Comparison of ENCODE assay signal across 17 mouse cellular contexts in the genomic region with DNA sequence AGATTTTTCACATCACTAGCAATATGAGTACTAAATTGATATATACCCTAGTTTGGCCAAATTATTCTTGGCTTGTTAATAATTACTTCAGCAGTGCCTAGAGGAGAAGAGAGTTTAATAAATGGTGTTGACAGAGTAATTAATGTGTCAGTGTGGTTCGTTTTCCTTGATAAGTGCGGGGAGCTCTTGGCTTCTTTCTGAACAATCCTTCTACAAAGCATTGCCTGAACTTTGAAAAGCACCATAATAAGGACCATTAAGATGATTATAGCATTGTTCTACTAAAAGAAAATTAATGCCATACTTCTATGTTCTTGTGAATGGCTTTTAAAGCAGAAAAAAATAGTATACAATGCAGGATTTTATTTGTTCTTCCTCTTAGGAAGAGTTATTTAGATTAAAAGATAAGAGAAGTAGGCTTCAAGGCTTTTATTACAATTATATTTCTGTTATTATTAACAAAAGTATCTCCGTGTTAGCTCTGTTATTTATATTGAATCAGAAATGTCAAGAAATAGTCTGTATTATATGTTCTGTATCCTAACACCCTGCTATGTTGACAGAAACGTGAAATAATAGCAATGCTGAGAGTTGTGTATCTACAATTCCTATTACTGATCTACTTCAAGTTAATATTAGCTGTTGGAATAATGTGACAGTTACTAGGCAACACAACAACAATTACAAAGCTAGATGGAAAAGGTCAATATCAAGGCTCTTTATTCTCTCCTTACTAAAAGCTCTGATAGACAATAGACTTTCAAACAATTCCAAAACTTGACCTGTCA.
DNase-seq lines count a peak whose midpoint lies in the region; ATAC-seq and TF ChIP-seq lines count a peak whose summit lies in the region.
"Had no signal": no experiment of that assay in that cellular context is flagged by ENCODE, and none has a peak within 500 bp of the region (broad histone marks: within the 10 kb centered on the region; RNA-seq: fewer than 3 reads in every experiment).

No protein-coding gene starts in this region.

- H3K36me3 ChIP-seq in forebrain, embryonic 14.5 days (ENCODE audit: control insufficient read depth, insufficient read depth, low read length) = no peaks in the 10 kb centered on the region
- no peaks in the 10 kb centered on the region for H3K36me3 ChIP-seq in forebrain, embryonic 12.5 days (replicated peaks)
- H3K36me3 ChIP-seq in heart, adult 2 months (ENCODE audit: control insufficient read depth, insufficient read depth, low read length) = no peaks in the 10 kb centered on the region
- H3K36me3 ChIP-seq in forebrain, embryonic 16.5 days (ENCODE audit: control insufficient read depth, insufficient read depth) = no peaks in the 10 kb centered on the region
- H3K36me3 ChIP-seq in limb, embryonic 10.5 days = no peaks in the 10 kb centered on the region
- H3K36me3 ChIP-seq: embryonic facial prominence, embryonic 10.5 days; embryonic facial prominence, embryonic 12.5 days had no signal

- no peaks in the 10 kb centered on the region for H3K79me2 ChIP-seq in heart, adult 2 months (replicated peaks; ENCODE audit: control insufficient read depth, insufficient read depth, low read length)

- no peak overlapping the region for H3K4me2 ChIP-seq in forebrain, embryonic 14.5 days (ENCODE audit: low read length)
- no peak overlapping the region for H3K4me2 ChIP-seq in forebrain, embryonic 12.5 days
- no peak overlapping the region for H3K4me2 ChIP-seq in forebrain, embryonic 16.5 days (ENCODE audit: low read length)
- H3K4me2 ChIP-seq: embryonic facial prominence, embryonic 12.5 days had no signal

- peak; percentile 23 for DNase-seq in forebrain, embryonic 14.5 days (ENCODE audit: low spot score)
- peak; percentile 1 for DNase-seq in heart, adult 8-10 months (ENCODE audit: low spot score)
- DNase-seq in heart, adult 2 months = no peak
- no peak for DNase-seq in limb, embryonic 10.5 days (ENCODE audit: low spot score)
- DNase-seq in layer of hippocampus, adult 9-10 months (ENCODE audit: low spot score) = no peak
- DNase-seq: adrenal gland, adult 2 months; adrenal gland, postnatal 10 days; adrenal gland, postnatal 25 days; cerebellum, adult 11-12 months; cerebellum, adult 2 months; cerebellum, adult 9-10 months; cerebellum, postnatal 10 days; cerebellum, postnatal 25 days had no signal

- H3K4me1 ChIP-seq in forebrain, embryonic 14.5 days (ENCODE audit: control insufficient read depth, insufficient read depth, low read length) = no peaks in the 10 kb centered on the region
- H3K4me1 ChIP-seq in forebrain, embryonic 12.5 days = no peaks in the 10 kb centered on the region
- H3K4me1 ChIP-seq in heart, adult 2 months (ENCODE audit: control insufficient read depth, insufficient read depth, low read length) = no peaks in the 10 kb centered on the region
- H3K4me1 ChIP-seq in forebrain, embryonic 16.5 days (replicated peaks; ENCODE audit: control insufficient read depth, insufficient read depth, low read length) = no peaks in the 10 kb centered on the region
- no peaks in the 10 kb centered on the region for H3K4me1 ChIP-seq in limb, embryonic 10.5 days
- H3K4me1 ChIP-seq: embryonic facial prominence, embryonic 10.5 days; embryonic facial prominence, embryonic 12.5 days had no signal

- TF ChIP-seq CTCF in heart, adult 2 months (IDR thresholded peaks at IDR 0.05) = no peak

- ATAC-seq in forebrain, embryonic 14.5 days = peak; percentile 34; the same call in 1 of the 2 replicates
- no peak for ATAC-seq in forebrain, embryonic 12.5 days (ENCODE audit: low FRiP score)
- peak; percentile 68 for ATAC-seq in forebrain, embryonic 16.5 days

- TF ChIP-seq POLR2A in heart, adult 2 months (IDR thresholded peaks at IDR 0.05; ENCODE audit: insufficient read depth, low read depth, low read length) = no peak

- no peak overlapping the region for H3K4me3 ChIP-seq in forebrain, embryonic 14.5 days (ENCODE audit: low read depth, low read length)
- H3K4me3 ChIP-seq in forebrain, embryonic 12.5 days (replicated peaks) = no peak overlapping the region
- H3K4me3 ChIP-seq in heart, adult 2 months = no peak overlapping the region
- no peak overlapping the region for H3K4me3 ChIP-seq in forebrain, embryonic 16.5 days (replicated peaks; ENCODE audit: low read length)
- no peak overlapping the region for H3K4me3 ChIP-seq in limb, embryonic 10.5 days
- H3K4me3 ChIP-seq: embryonic facial prominence, embryonic 10.5 days; embryonic facial prominence, embryonic 12.5 days had no signal

- H3K9ac ChIP-seq in forebrain, embryonic 14.5 days (ENCODE audit: low read length) = no peak overlapping the region
- H3K9ac ChIP-seq in forebrain, embryonic 12.5 days = no peak overlapping the region
- no peak overlapping the region for H3K9ac ChIP-seq in heart, adult 2 months (ENCODE audit: low read depth, low read length)
- H3K9ac ChIP-seq in forebrain, embryonic 16.5 days (replicated peaks; ENCODE audit: low read depth, low read length) = no peak overlapping the region
- H3K9ac ChIP-seq: embryonic facial prominence, embryonic 12.5 days had no signal

- intact Hi-C loops in heart, adult 2 months (cut with DNase I) = no loop called here

- H3K9me3 ChIP-seq in forebrain, embryonic 14.5 days (replicated peaks; ENCODE audit: control insufficient read depth, low read length) = no peaks in the 10 kb centered on the region
- H3K9me3 ChIP-seq in forebrain, embryonic 12.5 days = no peaks in the 10 kb centered on the region
- no peaks in the 10 kb centered on the region for H3K9me3 ChIP-seq in forebrain, embryonic 16.5 days (ENCODE audit: control insufficient read depth, low read length)
- H3K9me3 ChIP-seq in limb, embryonic 10.5 days (replicated peaks) = no peaks in the 10 kb centered on the region
- H3K9me3 ChIP-seq: embryonic facial prominence, embryonic 10.5 days; embryonic facial prominence, embryonic 12.5 days had no signal

- H3K27ac ChIP-seq in forebrain, embryonic 14.5 days (ENCODE audit: low read depth, low read length) = no peak overlapping the region
- no peak overlapping the region for H3K27ac ChIP-seq in forebrain, embryonic 12.5 days
- no peak overlapping the region; the same call in 1 of the 2 replicates for H3K27ac ChIP-seq in heart, adult 2 months
- no peak overlapping the region for H3K27ac ChIP-seq in forebrain, embryonic 16.5 days (ENCODE audit: low read length)
- no peak overlapping the region for H3K27ac ChIP-seq in limb, embryonic 10.5 days
- H3K27ac ChIP-seq: embryonic facial prominence, embryonic 10.5 days; embryonic facial prominence, embryonic 12.5 days had no signal

- WGBS in forebrain, embryonic 14.5 days = 61% methylated on average over 4 of the region's 4 CpGs
- WGBS in forebrain, embryonic 12.5 days = 73% methylated on average over 4 of the region's 4 CpGs
- 54% methylated on average over 4 of the region's 4 CpGs for WGBS in heart, adult 2 months
- WGBS in forebrain, embryonic 16.5 days = 49% methylated on average over 4 of the region's 4 CpGs
- WGBS in limb, embryonic 10.5 days = 73% methylated on average over 4 of the region's 4 CpGs

- no peak for TF ChIP-seq EP300 in heart, adult 2 months (IDR thresholded peaks at IDR 0.05; ENCODE audit: insufficient read depth, low read depth, low read length)

- H3K27me3 ChIP-seq in forebrain, embryonic 14.5 days (replicated peaks; ENCODE audit: control insufficient read depth, insufficient read depth, low read length) = no peaks in the 10 kb centered on the region
- no peaks in the 10 kb centered on the region for H3K27me3 ChIP-seq in forebrain, embryonic 12.5 days
- H3K27me3 ChIP-seq in heart, adult 2 months (ENCODE audit: control insufficient read depth, insufficient read depth, low read length) = no peaks in the 10 kb centered on the region
- H3K27me3 ChIP-seq in forebrain, embryonic 16.5 days (replicated peaks; ENCODE audit: control insufficient read depth, insufficient read depth, low read length) = no peaks in the 10 kb centered on the region
- H3K27me3 ChIP-seq in limb, embryonic 10.5 days (ENCODE audit: low read depth, poor library complexity, severe bottlenecking) = no peaks in the 10 kb centered on the region
- H3K27me3 ChIP-seq: embryonic facial prominence, embryonic 12.5 days had no signal

Comparison
In these comparisons a context has a peak if more than half of its experiments do, and no peak if none do; other contexts are left out.
1. DNase-seq: peak in forebrain, embryonic 14.5 days (single experiment) and heart, adult 8-10 months (single experiment); none in heart, adult 2 months (0 of 2), limb, embryonic 10.5 days (single experiment) and layer of hippocampus, adult 9-10 months (single experiment).